Mouse (Mus musculus) kidney, embryonic 15.5 days (tissue): ENCODE data around the gene Coro2b. TPM values are rescaled to one million over a fixed set of nuclear protein-coding genes. Genes with fewer than 3 reads are reported as not detected.

ENCODE experiments used
- ATAC-seq: fragments of 200-750 bp; cut with Nextera tagmentation; replicated peaks from 2 replicates; pipeline ENCODE4 v1.8.0; 2017; ENCODE audit warnings: moderate TSS enrichment; ENCODE audit not compliant: low FRiP score
- H3K27ac ChIP-seq: fragments of 300-500 bp; sonication (generic); 2 replicates; pipeline ENCODE4 v1.5.1; 2015; ENCODE audit warnings: mild to moderate bottlenecking, inconsistent platforms
- H3K27me3 ChIP-seq: fragments of 300-500 bp; sonication (generic); 2 replicates; pipeline ENCODE4 v1.6.1; 2015; ENCODE audit warnings: inconsistent platforms
- H3K36me3 ChIP-seq: fragments of 300-500 bp; sonication (generic); 2 replicates; pipeline ENCODE4 v1.6.1; 2015; ENCODE audit warnings: inconsistent platforms
- H3K4me1 ChIP-seq: fragments of 300-500 bp; sonication (generic); 2 replicates; pipeline ENCODE4 v1.6.1; 2015; ENCODE audit warnings: inconsistent platforms
- H3K4me2 ChIP-seq: fragments of 300-500 bp; sonication (generic); 2 replicates; pipeline ENCODE4 v1.6.1; 2015; ENCODE audit warnings: moderate library complexity, mild to moderate bottlenecking, inconsistent platforms
- H3K4me3 ChIP-seq: fragments of 300-500 bp; sonication (generic); replicated peaks from 2 replicates; pipeline ENCODE4 v1.5.1; 2015; ENCODE audit warnings: mild to moderate bottlenecking, inconsistent platforms
- H3K9ac ChIP-seq: fragments of 300-500 bp; sonication (generic); 2 replicates; pipeline ENCODE4 v1.6.1; 2015; ENCODE audit warnings: mild to moderate bottlenecking, inconsistent platforms
- H3K9me3 ChIP-seq: fragments of 300-500 bp; sonication (generic); replicated peaks from 2 replicates; pipeline ENCODE4 v1.6.1; 2016; ENCODE audit warnings: inconsistent platforms
- WGBS: fragments of 180-500 bp; shearing (Covaris S2); methylation state at CpG from one replicate; pipeline ENCODE4 v1.1.7; 2015; ENCODE audit warnings: mixed read lengths; 5-methylcytosine and 5-hydroxymethylcytosine counted together
- polyA plus RNA-seq: library from polyadenylated mRNA; unstranded; fragments of >200 nt; fragmentation: Nextera tagmentation; extraction: Ambion mirVana; gene quantifications from 2 replicates; pipeline ENCODE4 v1.2.1, GENCODE M21; 2015

Coro2b gene
- polyA plus RNA-seq, 1 experiment from 2014 or later: 19.1 TPM

DNA sequence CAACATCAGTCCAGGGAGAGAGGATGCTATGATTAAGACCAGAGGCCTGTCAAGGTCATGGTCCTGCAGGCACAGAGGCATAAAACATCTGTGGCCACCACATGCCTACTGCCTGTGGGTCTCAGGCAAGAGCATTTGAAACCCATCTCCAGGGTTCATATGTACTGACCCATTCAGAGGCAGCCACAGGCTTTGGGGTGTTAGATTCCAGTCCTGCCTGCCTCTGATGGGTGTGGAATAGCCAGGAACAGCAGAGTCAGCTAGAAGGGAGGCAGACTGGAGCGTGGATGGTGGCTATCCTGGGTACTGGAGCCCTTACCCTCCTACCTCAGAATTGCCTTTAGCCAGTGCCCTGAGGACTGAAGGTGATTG is 69.4 kb downstream of the Coro2b start:
- Histone ChIP-seq H3K9ac (no peak overlapping the region), H3K4me2 (no peak overlapping the region), H3K36me3 (no peaks in the 10 kb centered on the region), H3K4me1 (peaks cover 17% of the 10 kb centered on the region), H3K9me3 (no peaks in the 10 kb centered on the region), H3K4me3 (no peak overlapping the region), H3K27ac (no peak overlapping the region; the same call in 1 of the 2 replicates), H3K27me3 (no peaks in the 10 kb centered on the region)
- peak; percentile 61 for ATAC-seq
- 56% methylated on average over 1 of the region's 1 CpGs for WGBS

DNA sequence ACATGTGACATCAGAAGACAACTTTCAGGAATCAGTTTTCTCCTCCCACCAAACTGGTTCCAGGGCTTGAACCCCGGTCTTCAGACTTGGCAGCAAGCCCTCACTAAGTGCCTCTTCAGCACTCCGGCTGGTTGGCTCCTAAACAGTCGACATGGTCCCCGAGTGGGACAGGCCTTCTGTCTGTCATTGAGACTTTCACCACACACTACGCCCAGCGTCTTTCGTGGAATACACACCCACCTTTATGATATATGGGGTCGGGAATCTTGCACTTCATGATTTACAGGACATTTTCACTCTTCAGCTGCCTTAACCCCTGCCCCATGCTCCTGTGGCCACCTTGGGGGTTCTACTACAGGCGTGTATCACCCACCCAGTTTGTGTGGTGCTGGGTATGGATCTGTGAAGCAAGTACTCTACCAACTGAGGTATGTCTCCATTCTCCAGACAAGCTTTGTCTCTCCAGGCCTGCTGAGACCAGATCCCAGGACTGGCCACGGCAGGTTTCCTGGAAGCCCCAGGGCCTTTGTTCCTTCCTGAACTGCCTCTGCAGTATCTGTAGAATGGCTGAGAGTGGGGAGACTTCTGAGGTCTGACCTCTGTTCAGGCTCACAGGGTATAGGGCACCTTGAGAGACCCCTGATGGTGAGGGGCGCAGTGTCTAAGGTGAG is 70.0 kb downstream of the Coro2b start:
- peaks cover 17% of the 10 kb centered on the region for H3K4me1 ChIP-seq
- H3K9ac ChIP-seq: no peak overlapping the region
- H3K27ac ChIP-seq: no peak overlapping the region
- no peaks in the 10 kb centered on the region for H3K9me3 ChIP-seq
- no peaks in the 10 kb centered on the region for H3K27me3 ChIP-seq
- no peak overlapping the region for H3K4me2 ChIP-seq
- no peaks in the 10 kb centered on the region for H3K36me3 ChIP-seq
- no peak overlapping the region for H3K4me3 ChIP-seq
- WGBS: 77% methylated on average over 11 of the region's 11 CpGs
- ATAC-seq: no peak

DNA sequence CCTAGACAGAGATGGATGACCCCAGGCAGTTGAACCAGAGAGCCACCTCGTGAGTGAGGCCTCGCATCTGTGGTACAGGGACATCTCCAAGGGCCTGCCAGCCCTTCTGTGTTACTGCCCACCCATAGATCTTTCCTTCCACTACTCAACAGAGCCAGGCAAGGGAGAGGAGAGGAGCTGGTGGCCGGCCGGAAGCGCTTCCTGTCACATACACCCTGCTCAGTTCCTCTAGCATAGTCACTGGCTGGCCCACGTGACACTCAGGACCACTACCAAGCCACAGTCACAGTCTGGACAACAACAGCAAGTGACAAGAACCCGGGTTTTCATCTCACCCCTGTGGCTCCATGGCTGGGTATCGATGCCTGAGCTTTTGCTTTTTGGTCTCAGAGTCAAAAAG is 70.8 kb downstream of the Coro2b start:
- no peaks in the 10 kb centered on the region for H3K9me3 ChIP-seq
- no peak overlapping the region for H3K4me3 ChIP-seq
- no peaks in the 10 kb centered on the region for H3K36me3 ChIP-seq
- WGBS: 73% methylated on average over 8 of the region's 8 CpGs
- no peak for ATAC-seq
- H3K4me1 ChIP-seq: peaks cover 17% of the 10 kb centered on the region
- H3K27me3 ChIP-seq: no peaks in the 10 kb centered on the region
- no peak overlapping the region for H3K27ac ChIP-seq
- no peak overlapping the region for H3K9ac ChIP-seq
- no peak overlapping the region for H3K4me2 ChIP-seq

DNA sequence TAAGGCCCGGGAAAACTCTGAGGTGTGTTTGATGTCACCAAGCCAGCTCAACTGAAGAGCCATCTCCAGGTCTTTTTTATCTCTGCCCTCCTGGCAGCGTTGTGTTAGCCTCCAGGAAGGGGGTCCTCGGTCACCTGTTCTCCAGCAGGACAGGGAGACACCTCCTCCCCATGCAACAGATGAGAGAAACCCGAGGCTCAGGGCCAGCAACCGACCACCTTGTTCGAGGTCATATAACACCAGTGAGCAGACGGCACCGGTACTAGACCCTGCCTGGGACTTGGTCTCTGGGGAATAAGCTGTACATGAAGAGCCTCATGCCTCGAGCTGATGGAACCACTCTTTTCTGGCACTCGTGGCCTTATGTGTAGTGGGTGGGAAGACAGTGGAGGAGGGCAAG is 72.1 kb downstream of the Coro2b start:
- Histone ChIP-seq H3K27ac (no peak overlapping the region), H3K27me3 (no peaks in the 10 kb centered on the region), H3K9me3 (no peaks in the 10 kb centered on the region), H3K4me3 (no peak overlapping the region), H3K36me3 (no peaks in the 10 kb centered on the region), H3K9ac (no peak overlapping the region), H3K4me1 (peaks cover 17% of the 10 kb centered on the region), H3K4me2 (no peak overlapping the region)
- WGBS: 67% methylated on average over 10 of the region's 10 CpGs
- no peak for ATAC-seq

DNA sequence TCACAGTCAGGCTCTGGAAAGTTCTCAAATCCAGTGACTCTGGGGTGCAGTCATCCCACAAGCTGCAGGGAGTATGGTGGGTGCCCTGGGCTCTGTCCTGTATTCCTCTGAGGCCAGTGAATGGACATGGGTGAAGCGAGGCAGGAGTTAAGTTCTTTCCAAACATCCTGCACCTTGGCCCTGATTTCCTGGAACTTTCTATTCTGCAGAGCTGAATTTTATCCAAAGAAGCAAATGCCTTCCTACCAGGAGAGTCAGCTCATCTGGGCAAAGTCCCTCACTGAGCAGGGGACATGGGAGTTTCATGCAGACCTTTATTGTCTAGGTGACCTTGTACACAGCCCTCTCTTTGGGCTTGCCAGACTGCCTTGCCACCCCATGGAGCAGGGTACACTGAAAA is 75.1 kb downstream of the Coro2b start:
- peaks cover 5% of the 10 kb centered on the region; the same call in 1 of the 2 replicates for H3K4me1 ChIP-seq
- H3K27me3 ChIP-seq: no peaks in the 10 kb centered on the region
- ATAC-seq: no peak
- H3K9me3 ChIP-seq: no peaks in the 10 kb centered on the region
- H3K4me3 ChIP-seq: no peak overlapping the region
- no peaks in the 10 kb centered on the region for H3K36me3 ChIP-seq
- H3K27ac ChIP-seq: no peak overlapping the region
- no peak overlapping the region for H3K4me2 ChIP-seq
- H3K9ac ChIP-seq: no peak overlapping the region
- 85% methylated on average over 1 of the region's 1 CpGs for WGBS

DNA sequence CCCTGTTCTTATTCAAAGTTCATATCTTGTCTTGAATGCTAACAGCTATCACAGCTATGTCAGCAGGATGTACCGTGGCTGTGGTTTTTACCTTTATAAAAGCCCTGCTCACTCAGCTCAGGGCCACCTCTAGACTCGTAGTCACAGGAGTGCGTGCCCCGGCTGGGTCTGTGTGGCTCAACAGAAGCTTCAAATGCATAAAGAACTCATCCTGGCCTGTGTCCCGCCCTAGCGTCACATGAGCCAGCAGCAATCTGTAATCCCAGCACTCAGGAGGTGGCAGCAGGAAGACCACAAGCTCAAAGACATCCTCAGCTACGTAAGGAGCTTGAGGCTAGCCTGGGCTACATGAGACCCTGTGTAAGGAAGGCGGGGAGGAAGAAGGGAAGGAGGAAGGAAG is 75.7 kb downstream of the Coro2b start:
- Histone ChIP-seq H3K4me2 (no peak overlapping the region), H3K36me3 (no peaks in the 10 kb centered on the region), H3K27ac (no peak overlapping the region), H3K9ac (no peak overlapping the region), H3K4me3 (no peak overlapping the region), H3K27me3 (no peaks in the 10 kb centered on the region), H3K9me3 (no peaks in the 10 kb centered on the region), H3K4me1 (peaks cover 5% of the 10 kb centered on the region)
- ATAC-seq: no peak
- WGBS: 81% methylated on average over 8 of the region's 8 CpGs

DNA sequence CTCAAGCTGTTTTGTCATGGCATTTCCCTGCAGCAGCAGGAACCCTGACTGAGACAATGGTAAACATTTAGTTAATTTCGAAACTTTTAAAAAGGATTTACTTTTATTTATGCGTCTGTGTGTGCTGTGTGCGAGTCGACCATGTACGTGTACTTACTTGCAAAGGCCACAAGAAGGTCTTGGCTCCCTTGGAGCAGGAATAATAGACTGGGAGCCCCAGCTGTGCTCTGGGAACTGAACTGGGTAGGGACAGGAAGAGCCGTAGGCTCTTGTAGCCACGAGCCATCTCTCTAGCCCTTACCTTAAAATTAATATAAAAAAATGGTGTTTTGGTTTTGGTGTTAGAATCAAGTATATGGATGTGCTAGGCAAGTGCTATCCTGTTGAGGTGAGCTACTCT is 76.8 kb downstream of the Coro2b start:
- WGBS: 82% methylated on average over 7 of the region's 7 CpGs
- no peak for ATAC-seq
- Histone ChIP-seq H3K27me3 (no peaks in the 10 kb centered on the region), H3K4me3 (no peak overlapping the region), H3K4me2 (no peak overlapping the region), H3K36me3 (no peaks in the 10 kb centered on the region), H3K27ac (no peak overlapping the region), H3K9ac (no peak overlapping the region), H3K4me1 (peaks cover 11% of the 10 kb centered on the region), H3K9me3 (no peaks in the 10 kb centered on the region)

DNA sequence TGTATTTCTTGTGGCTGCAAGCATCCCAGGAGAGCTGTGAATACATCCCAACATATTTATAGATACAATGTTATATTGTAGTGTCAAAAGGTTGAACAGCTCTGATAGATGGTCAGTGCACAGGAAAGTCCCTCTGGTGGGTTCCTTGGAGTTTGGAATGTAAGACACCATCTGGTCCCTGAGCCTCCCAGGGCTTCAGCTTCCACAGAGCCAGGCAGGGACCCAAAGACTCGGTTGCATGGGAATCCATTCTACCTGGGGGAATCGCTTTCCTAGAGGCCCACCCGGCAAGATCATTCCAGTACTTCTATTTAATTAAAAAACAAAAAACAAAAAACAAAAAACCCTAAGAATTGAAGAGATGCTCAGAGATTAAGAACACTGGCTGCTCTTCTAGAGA is 78.4 kb downstream of the Coro2b start:
- H3K9ac ChIP-seq: no peak overlapping the region
- no peaks in the 10 kb centered on the region for H3K27me3 ChIP-seq
- no peak overlapping the region for H3K27ac ChIP-seq
- H3K4me2 ChIP-seq: no peak overlapping the region
- 62% methylated on average over 3 of the region's 3 CpGs for WGBS
- H3K9me3 ChIP-seq: no peaks in the 10 kb centered on the region
- H3K4me3 ChIP-seq: no peak overlapping the region
- no peak for ATAC-seq
- H3K36me3 ChIP-seq: no peaks in the 10 kb centered on the region
- H3K4me1 ChIP-seq: peaks cover 17% of the 10 kb centered on the region

DNA sequence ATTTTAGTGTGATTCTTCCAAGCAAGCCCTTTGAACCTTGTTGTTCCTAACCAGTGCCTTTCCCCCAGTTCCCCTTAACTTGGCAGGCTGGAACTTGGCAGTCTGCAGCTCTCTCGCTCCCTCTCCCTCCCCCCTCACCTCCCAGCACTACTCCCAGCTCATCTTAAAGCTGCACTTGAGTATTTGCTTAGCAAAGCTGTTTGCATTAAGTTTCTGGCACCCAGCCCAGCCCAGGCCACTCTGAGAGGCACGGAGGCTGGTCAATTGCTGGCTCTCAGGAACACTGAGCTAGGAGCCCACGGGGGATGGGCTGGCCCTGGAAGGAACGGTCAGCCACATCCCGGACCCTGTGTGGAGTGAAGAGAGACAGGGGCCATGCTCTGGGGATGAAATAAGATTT is 80.8 kb downstream of the Coro2b start:
- no peaks in the 10 kb centered on the region for H3K9me3 ChIP-seq
- peak overlapping the region; percentile 74 for H3K27ac ChIP-seq
- peak; percentile 76 for ATAC-seq
- WGBS: 16% methylated on average over 5 of the region's 5 CpGs
- peaks cover 28% of the 10 kb centered on the region for H3K4me1 ChIP-seq
- H3K27me3 ChIP-seq: no peaks in the 10 kb centered on the region
- no peak overlapping the region for H3K9ac ChIP-seq
- peaks cover 4% of the 10 kb centered on the region; the same call in 1 of the 2 replicates for H3K36me3 ChIP-seq
- no peak overlapping the region for H3K4me3 ChIP-seq
- H3K4me2 ChIP-seq: no peak overlapping the region

DNA sequence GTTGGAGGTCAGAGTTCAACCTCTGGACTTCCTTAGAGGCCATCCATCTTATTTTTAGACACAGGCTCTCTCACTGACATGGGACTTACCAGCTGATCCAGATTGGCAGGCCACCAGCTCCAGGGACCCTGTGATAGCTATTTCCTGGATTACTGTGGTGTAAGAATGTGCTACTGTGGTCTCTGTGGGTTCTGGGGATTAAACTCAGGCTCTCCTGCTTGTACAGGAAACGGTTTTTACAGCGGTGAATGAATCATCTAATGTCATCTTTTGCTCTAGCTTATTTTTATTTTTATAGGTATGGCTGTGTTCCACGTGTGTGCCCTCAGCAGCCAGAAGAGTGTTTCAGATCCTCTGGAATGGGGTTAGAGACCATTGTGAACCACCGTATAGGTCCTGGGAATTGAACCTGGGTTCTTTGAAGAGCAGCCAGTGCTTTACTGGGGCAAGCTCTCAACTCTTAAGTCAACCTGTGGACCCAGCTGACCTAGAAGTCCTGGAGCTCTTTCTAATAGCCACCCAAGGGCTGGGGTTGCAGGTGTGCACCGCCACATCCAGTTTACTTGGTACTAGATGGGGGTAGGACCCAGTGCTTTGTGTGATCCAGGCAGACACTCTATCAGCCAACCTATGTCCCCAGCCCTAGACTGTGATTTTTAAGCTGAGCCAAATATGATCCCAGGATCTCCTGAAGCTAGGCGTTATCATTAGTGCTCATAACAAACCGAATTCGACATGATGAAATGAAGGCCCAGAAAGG is 81.5 kb downstream of the Coro2b start:
- no peak for ATAC-seq
- Histone ChIP-seq H3K9ac (no peak overlapping the region), H3K36me3 (peaks cover 4% of the 10 kb centered on the region; the same call in 1 of the 2 replicates), H3K4me3 (no peak overlapping the region), H3K4me1 (peaks cover 28% of the 10 kb centered on the region), H3K4me2 (no peak overlapping the region), H3K27ac (peak overlapping the region; percentile 74), H3K27me3 (no peaks in the 10 kb centered on the region), H3K9me3 (no peaks in the 10 kb centered on the region)
- WGBS: 62% methylated on average over 8 of the region's 8 CpGs

DNA sequence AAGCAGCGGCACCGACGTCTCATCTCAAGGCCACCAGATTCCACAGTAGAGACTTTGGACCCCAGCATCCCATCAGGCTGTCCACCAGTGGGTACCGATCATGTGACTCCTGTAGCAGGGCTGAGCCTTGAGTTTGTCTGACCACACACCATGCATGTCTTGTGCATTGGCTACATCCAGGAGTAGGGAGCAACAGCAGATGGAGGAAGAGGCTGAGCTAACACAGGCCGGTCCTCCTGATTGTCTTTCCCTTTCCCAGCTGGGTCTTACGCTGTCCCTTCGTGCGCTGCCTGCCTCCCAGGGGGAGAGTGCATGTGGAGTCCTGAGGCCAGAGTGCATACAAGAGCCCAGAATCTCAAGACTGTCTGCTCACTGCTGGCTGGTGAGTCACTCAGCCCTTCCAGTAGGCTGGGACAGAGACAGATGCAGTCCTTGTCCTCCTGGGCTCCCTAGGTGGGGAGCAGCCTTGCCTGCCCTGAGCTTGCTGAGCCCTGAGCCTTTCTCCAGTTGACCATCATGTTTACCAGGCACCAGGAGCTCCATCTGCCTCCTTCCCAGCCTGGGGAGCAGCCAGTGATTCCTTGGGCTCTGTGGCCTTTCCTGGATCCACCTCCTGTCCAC is 84.4 kb downstream of the Coro2b start:
- Histone ChIP-seq H3K27ac (no peak overlapping the region), H3K27me3 (no peaks in the 10 kb centered on the region), H3K4me2 (no peak overlapping the region), H3K4me1 (peaks cover 28% of the 10 kb centered on the region), H3K9me3 (no peaks in the 10 kb centered on the region), H3K9ac (no peak overlapping the region), H3K4me3 (no peak overlapping the region), H3K36me3 (peaks cover 4% of the 10 kb centered on the region; the same call in 1 of the 2 replicates)
- ATAC-seq: no peak
- 94% methylated on average over 8 of the region's 8 CpGs for WGBS
